Mouse (Mus musculus) forebrain, embryonic 14.5 days (tissue): ENCODE data around the gene Ccdc153. TPM values are rescaled to one million over a fixed set of nuclear protein-coding genes. Genes with fewer than 3 reads are reported as not detected.

Experiments used
- ATAC-seq: fragments of 200-750 bp; cut with Nextera tagmentation; 2 replicates; pipeline ENCODE4 v1.8.0; 2017; ENCODE audit warnings: mild to moderate bottlenecking, moderate library complexity
- DNase-seq: peaks from one replicate; pipeline ENCODE4 v3.0.0-alpha.2; 2015; ENCODE audit warnings: low spot score
- H3K27ac ChIP-seq: fragments of 300-500 bp; sonication (generic); 2 replicates; pipeline ENCODE4 v1.5.1; 2014; ENCODE audit warnings: low read depth, mild to moderate bottlenecking, control low read depth, low read length, moderate library complexity
- H3K27me3 ChIP-seq: fragments of 300-500 bp; sonication (generic); replicated peaks from 2 replicates; pipeline ENCODE4 v1.6.1; 2014; ENCODE audit warnings: low read length, control low read depth, mixed read lengths; ENCODE audit not compliant: control insufficient read depth, insufficient read depth
- H3K36me3 ChIP-seq: fragments of 300-500 bp; sonication (generic); 2 replicates; pipeline ENCODE4 v1.6.1; 2014; ENCODE audit warnings: low read length, control low read depth; ENCODE audit not compliant: control insufficient read depth, insufficient read depth
- H3K4me1 ChIP-seq: fragments of 300-500 bp; sonication (generic); 2 replicates; pipeline ENCODE4 v1.6.1; 2014; ENCODE audit warnings: antibody characterized with exemption, low read length, control low read depth; ENCODE audit not compliant: control insufficient read depth, insufficient read depth
- H3K4me2 ChIP-seq: fragments of 300-500 bp; sonication (generic); 2 replicates; pipeline ENCODE4 v1.6.1; 2014; ENCODE audit warnings: mild to moderate bottlenecking, control low read depth, low read length
- H3K4me3 ChIP-seq: fragments of 300-500 bp; sonication (generic); 2 replicates; pipeline ENCODE4 v1.5.1; 2014; ENCODE audit warnings: low read depth, low read length, control low read depth
- H3K9ac ChIP-seq: fragments of 300-500 bp; sonication (generic); 2 replicates; pipeline ENCODE4 v1.6.1; 2014; ENCODE audit warnings: mild to moderate bottlenecking, low read length, control low read depth, moderate library complexity
- H3K9me3 ChIP-seq: fragments of 300-500 bp; sonication (generic); replicated peaks from 2 replicates; pipeline ENCODE4 v1.6.1; 2016; ENCODE audit warnings: low read length, control low read depth, mixed read lengths; ENCODE audit not compliant: control insufficient read depth
- WGBS: fragments of 180-500 bp; shearing (Covaris S2); extraction: QIAGEN DNeasy Blood & Tissue Kit; methylation state at CpG from one replicate; pipeline ENCODE4 v1.1.7; 2014; 5-methylcytosine and 5-hydroxymethylcytosine counted together
- polyA plus RNA-seq: library from polyadenylated mRNA; unstranded; fragments of >200 nt; fragmentation: Nextera tagmentation; extraction: Ambion mirVana; gene quantifications from 2 replicates; pipeline ENCODE4 v1.2.1, GENCODE M21; 2014

The Ccdc153 gene
- not detected in 2 replicates for polyA plus RNA-seq

DNA sequence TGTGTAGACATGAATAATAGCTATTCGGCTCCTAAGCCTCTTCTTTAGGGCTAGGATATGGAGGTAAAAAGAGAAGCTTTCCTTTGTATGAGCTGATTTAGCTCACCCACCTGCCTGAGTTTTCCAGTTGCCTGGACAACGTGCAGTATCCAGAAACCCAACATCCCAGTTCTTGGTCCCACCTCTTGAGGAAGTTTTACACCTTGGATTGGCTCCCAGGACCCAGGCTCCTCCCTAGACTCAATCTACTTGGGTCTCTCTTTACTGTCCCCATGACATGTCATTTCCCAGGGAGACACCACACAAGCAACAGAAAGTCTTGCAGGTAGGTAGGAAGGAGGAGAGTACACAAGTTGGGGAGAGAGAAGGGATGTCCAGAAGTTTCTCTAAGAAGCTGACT, at the start of gene Ccdc153:
Gene Ccdc153 (plus strand): TSS at position 278 of the 400 bp plus-strand sequence.
- no peaks in the 10 kb centered on the region for H3K4me1 ChIP-seq
- H3K27ac ChIP-seq: no peak within 1 kb of the TSS
- no peak within 1 kb of the TSS for H3K9ac ChIP-seq
- no peaks in the 10 kb centered on the region for H3K36me3 ChIP-seq
- H3K27me3 ChIP-seq: no peaks in the 10 kb centered on the region
- no peak for ATAC-seq
- no peak for DNase-seq
- H3K4me3 ChIP-seq: no peak within 1 kb of the TSS
- no peak within 1 kb of the TSS for H3K4me2 ChIP-seq
- H3K9me3 ChIP-seq: no peaks in the 10 kb centered on the region
- WGBS: 57% methylated on average over 2 of the region's 2 CpGs

DNA sequence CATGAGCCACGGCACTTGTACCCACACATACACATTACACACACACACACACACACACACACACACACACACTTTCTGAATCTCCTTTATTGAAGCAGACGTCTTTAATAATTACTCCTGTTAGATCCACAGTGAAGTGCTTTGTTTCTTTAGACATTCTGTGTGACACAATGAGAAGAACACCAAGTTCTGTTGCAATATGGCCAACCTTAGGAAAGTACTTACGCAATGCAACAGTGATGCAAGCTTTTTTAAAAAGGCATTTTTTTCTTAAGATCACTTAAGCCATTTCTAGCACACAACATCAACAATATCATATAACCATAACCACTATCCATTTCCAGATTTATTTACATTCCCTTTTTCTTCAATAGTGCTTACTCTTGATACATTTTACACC, 49.3 kb upstream of the Ccdc153 start:
- ATAC-seq (no peak), DNase-seq (no peak)
- H3K4me1 ChIP-seq: no peaks in the 10 kb centered on the region
- no peak overlapping the region for H3K4me3 ChIP-seq
- no peaks in the 10 kb centered on the region for H3K36me3 ChIP-seq
- 55% methylated on average over 3 of the region's 3 CpGs for WGBS
- H3K4me2 ChIP-seq: no peak overlapping the region
- H3K9ac ChIP-seq: no peak overlapping the region
- H3K27me3 ChIP-seq: no peaks in the 10 kb centered on the region
- H3K9me3 ChIP-seq: no peaks in the 10 kb centered on the region
- no peak overlapping the region for H3K27ac ChIP-seq

GRCm38 (mm10) chr9:44192312-44192711, 48.2 kb upstream of the Ccdc153 start:
- Histone ChIP-seq H3K36me3 (peaks cover under 1% of the 10 kb centered on the region; the same call in 1 of the 2 replicates), H3K4me3 (no peak overlapping the region), H3K4me2 (no peak overlapping the region), H3K9ac (no peak overlapping the region), H3K27ac (no peak overlapping the region), H3K4me1 (no peaks in the 10 kb centered on the region), H3K27me3 (no peaks in the 10 kb centered on the region), H3K9me3 (no peaks in the 10 kb centered on the region)
- ATAC-seq (no peak), DNase-seq (no peak)
- 88% methylated on average over 3 of the region's 3 CpGs for WGBS

GRCm38 (mm10) chr9:44192794-44193193, 47.7 kb upstream of the Ccdc153 start:
- no peak overlapping the region for H3K27ac ChIP-seq
- WGBS: 96% methylated on average over 5 of the region's 5 CpGs

GRCm38 (mm10) chr9:44194000-44194399, 46.5 kb upstream of the Ccdc153 start:
- 100% methylated on average over 1 of the region's 1 CpGs for WGBS
- H3K36me3 ChIP-seq: peaks cover 15% of the 10 kb centered on the region

More at GRCm38 (mm10) chr9:44192794-44193193, 47.7 kb upstream of the Ccdc153 start:
- H3K9ac ChIP-seq: no peak overlapping the region
- H3K4me1 ChIP-seq: no peaks in the 10 kb centered on the region
- H3K27me3 ChIP-seq: no peaks in the 10 kb centered on the region
- no peaks in the 10 kb centered on the region for H3K9me3 ChIP-seq
- H3K4me3 ChIP-seq: no peak overlapping the region
- no peak overlapping the region for H3K4me2 ChIP-seq
- no peak for ATAC-seq
- DNase-seq: no peak
- peaks cover 6% of the 10 kb centered on the region; the same call in 1 of the 2 replicates for H3K36me3 ChIP-seq

GRCm38 (mm10) chr9:44196354-44196753, 44.1 kb upstream of the Ccdc153 start:
- no peak for DNase-seq
- Histone ChIP-seq H3K27ac (no peak overlapping the region), H3K9me3 (no peaks in the 10 kb centered on the region), H3K27me3 (no peaks in the 10 kb centered on the region), H3K36me3 (peaks cover 30% of the 10 kb centered on the region), H3K4me3 (no peak overlapping the region), H3K9ac (no peak overlapping the region), H3K4me1 (no peaks in the 10 kb centered on the region), H3K4me2 (no peak overlapping the region)
- WGBS: 92% methylated on average over 4 of the region's 4 CpGs
- no peak for ATAC-seq

More at GRCm38 (mm10) chr9:44194000-44194399, 46.5 kb upstream of the Ccdc153 start:
- Histone ChIP-seq H3K9ac (no peak overlapping the region), H3K27me3 (no peaks in the 10 kb centered on the region), H3K27ac (no peak overlapping the region), H3K4me2 (no peak overlapping the region), H3K4me1 (no peaks in the 10 kb centered on the region), H3K9me3 (no peaks in the 10 kb centered on the region), H3K4me3 (no peak overlapping the region)
- no peak for ATAC-seq
- no peak for DNase-seq

DNA sequence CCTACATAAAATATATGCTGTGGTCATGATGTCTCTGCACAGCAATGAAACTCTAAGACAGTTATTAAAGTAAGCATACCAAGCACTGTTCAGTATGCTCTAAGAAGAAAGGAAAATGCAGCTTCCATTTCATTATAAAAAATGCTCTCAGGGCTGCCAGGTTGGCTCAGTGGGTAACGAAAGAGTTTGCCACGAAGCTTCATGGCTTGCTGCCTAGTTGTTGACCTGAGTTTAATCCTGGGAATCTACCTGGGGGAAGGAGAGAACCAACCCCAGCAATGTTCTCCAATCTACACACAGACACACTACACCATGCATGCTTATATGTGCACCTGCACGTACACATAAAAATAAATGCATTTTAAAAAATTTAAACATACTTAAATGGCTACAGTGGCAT, 41.3 kb upstream of the Ccdc153 start:
- H3K27me3 ChIP-seq: no peaks in the 10 kb centered on the region
- no peaks in the 10 kb centered on the region for H3K4me1 ChIP-seq
- H3K4me3 ChIP-seq: no peak overlapping the region
- H3K9me3 ChIP-seq: no peaks in the 10 kb centered on the region
- ATAC-seq (no peak), DNase-seq (no peak)
- WGBS: 87% methylated on average over 3 of the region's 3 CpGs
- no peak overlapping the region for H3K4me2 ChIP-seq
- H3K36me3 ChIP-seq: peaks cover 30% of the 10 kb centered on the region
- no peak overlapping the region for H3K27ac ChIP-seq
- H3K9ac ChIP-seq: no peak overlapping the region

GRCm38 (mm10) chr9:44199580-44199979, 40.9 kb upstream of the Ccdc153 start:
- H3K4me2 ChIP-seq: no peak overlapping the region
- no peak overlapping the region for H3K4me3 ChIP-seq
- H3K27ac ChIP-seq: no peak overlapping the region
- no peaks in the 10 kb centered on the region for H3K27me3 ChIP-seq
- DNase-seq (no peak), ATAC-seq (no peak)
- peaks cover 30% of the 10 kb centered on the region for H3K36me3 ChIP-seq
- no peaks in the 10 kb centered on the region for H3K9me3 ChIP-seq
- H3K4me1 ChIP-seq: no peaks in the 10 kb centered on the region
- H3K9ac ChIP-seq: no peak overlapping the region

DNA sequence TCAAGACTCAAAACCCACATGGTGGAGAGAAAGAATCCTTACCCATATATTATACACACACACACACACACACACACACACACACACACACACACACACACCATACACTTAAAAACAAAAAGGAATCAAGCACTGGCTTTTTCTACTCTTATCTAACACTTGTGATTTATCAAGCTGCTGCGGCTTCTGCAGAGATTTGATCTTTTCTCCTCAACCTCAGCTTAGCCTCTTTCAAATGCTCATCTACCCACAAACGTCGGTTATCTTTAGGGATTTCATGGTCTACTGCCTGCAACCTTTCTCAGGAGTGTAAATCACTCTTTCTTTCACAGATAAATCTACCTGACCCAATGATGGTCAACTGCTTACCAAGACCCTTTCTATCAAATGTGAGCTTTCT, 40.0 kb upstream of the Ccdc153 start:
- ATAC-seq (no peak), DNase-seq (no peak)
- Histone ChIP-seq H3K36me3 (peaks cover 30% of the 10 kb centered on the region), H3K27ac (no peak overlapping the region), H3K4me3 (no peak overlapping the region), H3K4me1 (no peaks in the 10 kb centered on the region), H3K9me3 (no peaks in the 10 kb centered on the region), H3K27me3 (no peaks in the 10 kb centered on the region), H3K9ac (no peak overlapping the region), H3K4me2 (no peak overlapping the region)
- 86% methylated on average over 3 of the region's 3 CpGs for WGBS
